Mouse (Mus musculus): ENCODE data around the gene Mbd6.

Gene Mbd6

GRCm38 (mm10) chr10:127287271-127287935, 1.4 kb downstream of the Mbd6 start:
- peak; percentile 31 for DNase-seq

GRCm38 (mm10) chr10:127286730-127287129, 2.1 kb downstream of the Mbd6 start:
- peak; percentile 42 for DNase-seq

- peak; percentile 29 for DNase-seq
Measured at GRCm38 (mm10) chr10:127286194-127286593, 2.6 kb downstream of the Mbd6 start.

- DNase-seq = peak; percentile 22
Measured at GRCm38 (mm10) chr10:127285644-127286043, 3.2 kb downstream of the Mbd6 start.

- DNase-seq = no peak
Measured at GRCm38 (mm10) chr10:127284724-127285500, 3.9 kb downstream of the Mbd6 start.

GRCm38 (mm10) chr10:127284105-127284622, 4.7 kb downstream of the Mbd6 start:
- DNase-seq = no peak

- no peak for DNase-seq
Measured at GRCm38 (mm10) chr10:127282620-127283215, 6.1 kb downstream of the Mbd6 start.

GRCm38 (mm10) chr10:127281316-127281715, 7.5 kb downstream of the Mbd6 start:
- DNase-seq = no peak

- no peak for DNase-seq
Measured at GRCm38 (mm10) chr10:127279730-127280129, 9.1 kb downstream of the Mbd6 start.

GRCm38 (mm10) chr10:127274261-127275022, 14.4 kb downstream of the Mbd6 start:
- DNase-seq = no peak

- no peak for DNase-seq
Measured at GRCm38 (mm10) chr10:127272371-127272770, 16.4 kb downstream of the Mbd6 start.

GRCm38 (mm10) chr10:127269884-127270283, 18.9 kb downstream of the Mbd6 start:
- DNase-seq = no peak

- DNase-seq = no peak
Measured at GRCm38 (mm10) chr10:127269036-127269435, 19.8 kb downstream of the Mbd6 start.

- no peak for DNase-seq
Measured at GRCm38 (mm10) chr10:127268401-127268800, 20.4 kb downstream of the Mbd6 start.

GRCm38 (mm10) chr10:127267318-127267717, 21.5 kb downstream of the Mbd6 start:
- no peak for DNase-seq

- DNase-seq = peak; percentile 91
Measured at GRCm38 (mm10) chr10:127266112-127267091, 22.4 kb downstream of the Mbd6 start, which contains the start of gene Dctn2. Gene Dctn2 (plus strand): TSS chr10:127266368.

- DNase-seq = no peak
Measured at GRCm38 (mm10) chr10:127265727-127266111, 23.1 kb downstream of the Mbd6 start.

- DNase-seq = no peak
Measured at GRCm38 (mm10) chr10:127264971-127265370, 23.8 kb downstream of the Mbd6 start.

- DNase-seq = no peak
Measured at GRCm38 (mm10) chr10:127264336-127264735, 24.5 kb downstream of the Mbd6 start.

GRCm38 (mm10) chr10:127263631-127264030, 25.2 kb downstream of the Mbd6 start:
- no peak for DNase-seq
